1 mouse cellular context compared by ENCODE assay signal in the genomic region with DNA sequence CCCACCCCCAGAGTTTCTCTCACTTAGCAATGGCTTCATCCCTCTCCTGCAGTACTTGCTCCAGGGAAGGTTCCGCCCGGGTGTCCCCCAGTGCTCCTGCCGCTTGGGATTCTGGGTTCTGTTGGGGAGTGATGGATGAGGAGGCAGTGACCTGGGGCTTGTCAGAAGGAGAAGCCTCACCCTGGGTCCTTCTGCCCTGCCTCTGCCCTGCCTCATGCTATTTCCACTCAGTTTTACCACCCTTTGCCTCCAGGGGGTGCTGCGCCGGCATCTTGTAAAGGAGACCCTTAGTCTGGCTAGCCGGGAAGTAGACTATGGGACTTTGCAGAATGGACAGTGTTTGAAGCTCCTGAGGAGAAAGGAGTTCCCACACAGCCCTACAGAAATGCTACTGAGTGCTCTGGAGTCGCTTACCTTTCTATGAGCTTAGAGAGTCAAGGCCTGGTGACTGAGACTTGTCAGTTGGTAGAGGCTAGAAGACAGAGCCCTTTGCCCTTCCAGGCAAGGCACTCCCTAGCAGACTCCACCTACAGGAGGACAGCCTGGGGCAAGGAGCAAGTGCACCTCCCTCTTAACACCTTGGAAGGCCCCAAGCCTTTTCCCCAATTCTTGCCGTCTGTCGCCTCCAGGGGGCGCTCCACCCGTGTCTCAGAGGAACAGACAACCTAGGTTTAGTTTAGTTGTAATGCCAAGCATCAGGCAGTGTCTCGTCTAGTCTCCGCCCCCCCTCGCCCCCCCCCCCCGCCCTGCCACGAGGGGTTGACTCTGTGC.
TF ChIP-seq lines count a peak whose summit lies in the region.

No protein-coding gene starts in this region.

TF ChIP-seq in MEL, 35 proteins besides CTCF, POLR2A, EP300 and RAD21 (continued from another document):
- TF ChIP-seq SMC3 (IDR thresholded peaks at IDR 0.05; ENCODE audit: low read depth, low read length), result peak; percentile 33
- no peak for TF ChIP-seq POLR2AphosphoS2 (IDR thresholded peaks at IDR 0.05; ENCODE audit: low read length)
- TF ChIP-seq MEF2A (IDR thresholded peaks at IDR 0.05; ENCODE audit: extremely low read depth, insufficient replicate concordance, low read depth, low read length, poor library complexity, severe bottlenecking), result no peak
- no peak for TF ChIP-seq HCFC1 (IDR thresholded peaks at IDR 0.05; ENCODE audit: low read depth, low read length)
- TF ChIP-seq NRF1 (IDR thresholded peaks at IDR 0.05; ENCODE audit: insufficient read depth, low read depth, low read length, poor library complexity, severe bottlenecking), result no peak
- no peak for TF ChIP-seq ZKSCAN1 (IDR thresholded peaks at IDR 0.05; ENCODE audit: low read depth, low read length)
- TF ChIP-seq ETS1 (IDR thresholded peaks at IDR 0.05; ENCODE audit: low read depth, low read length), result no peak
- 0 out of 2 replicates have a peak, but pooled peaks have one; percentile 32 for TF ChIP-seq MAZ (IDR thresholded peaks at IDR 0.05; ENCODE audit: low read depth, low read length)
- TF ChIP-seq ZMIZ1 (IDR thresholded peaks at IDR 0.05; ENCODE audit: low read depth, low read length), result no peak
- TF ChIP-seq POLR2AphosphoS5 (IDR thresholded peaks at IDR 0.05; ENCODE audit: borderline replicate concordance, low read depth, low read length), result no peak
- no peak for TF ChIP-seq TBP (IDR thresholded peaks at IDR 0.05; ENCODE audit: low read depth, low read length)
- no peak for TF ChIP-seq MAFK (IDR thresholded peaks at IDR 0.05; ENCODE audit: borderline replicate concordance, low read depth, low read length)
- no peak for TF ChIP-seq ZNF384 (IDR thresholded peaks at IDR 0.05; ENCODE audit: low read depth, low read length)
- peak; percentile 45; the same call in 1 of the 2 replicates for TF ChIP-seq SIN3A (IDR thresholded peaks at IDR 0.05; ENCODE audit: low read length)
- no peak for TF ChIP-seq ZC3H11A (IDR thresholded peaks at IDR 0.05; ENCODE audit: low read depth, low read length)
- TF ChIP-seq UBTF (IDR thresholded peaks at IDR 0.05; ENCODE audit: borderline replicate concordance, insufficient read depth, low read depth, low read length), result no peak
